Mouse (Mus musculus) liver, postnatal 0 days (tissue): ENCODE measurements around the gene Plxna4. TPM values are rescaled to one million over a fixed set of nuclear protein-coding genes. Genes with fewer than 3 reads are reported as not detected.

Experiments
- ATAC-seq: fragments of 200-750 bp; cut with Nextera tagmentation; 2 replicates; pipeline ENCODE4 v1.8.0; 2017; ENCODE audit warnings: mild to moderate bottlenecking, moderate library complexity
- DNase-seq: peaks from one replicate; pipeline ENCODE4 v3.0.0-alpha.2; 2016
- H3K27ac ChIP-seq: fragments of 300-500 bp; sonication (generic); 2 replicates; pipeline ENCODE4 v1.5.1; 2014; ENCODE audit warnings: antibody characterized with exemption, moderate library complexity, mild to moderate bottlenecking, low read depth
- H3K27me3 ChIP-seq: fragments of 300-500 bp; sonication (generic); 2 replicates; pipeline ENCODE4 v1.6.1; 2014; ENCODE audit warnings: low read length, control low read depth, mixed read lengths; ENCODE audit not compliant: insufficient read depth
- H3K36me3 ChIP-seq: fragments of 300-500 bp; sonication (generic); replicated peaks from 2 replicates; pipeline ENCODE4 v1.6.1; 2014; ENCODE audit warnings: mild to moderate bottlenecking, control low read depth, low read length, moderate library complexity, mixed read lengths; ENCODE audit not compliant: insufficient read depth
- H3K4me1 ChIP-seq: fragments of 300-500 bp; sonication (generic); 2 replicates; pipeline ENCODE4 v1.6.1; 2014; ENCODE audit warnings: antibody characterized with exemption, mild to moderate bottlenecking, control low read depth; ENCODE audit not compliant: insufficient read depth
- H3K4me2 ChIP-seq: fragments of 300-500 bp; sonication (generic); 2 replicates; pipeline ENCODE4 v1.6.1; 2014; ENCODE audit warnings: low read depth, mild to moderate bottlenecking, low read length, moderate library complexity, mixed read lengths
- H3K4me3 ChIP-seq: fragments of 300-500 bp; sonication (generic); 2 replicates; pipeline ENCODE4 v1.5.1; 2014; ENCODE audit warnings: low read depth, low read length
- H3K9ac ChIP-seq: fragments of 300-500 bp; sonication (generic); replicated peaks from 2 replicates; pipeline ENCODE4 v1.6.1; 2014; ENCODE audit warnings: mild to moderate bottlenecking, moderate library complexity
- H3K9me3 ChIP-seq: fragments of 300-500 bp; sonication (generic); 2 replicates; pipeline ENCODE4 v1.6.1; 2016; ENCODE audit warnings: mild to moderate bottlenecking, control low read depth, low read length, mixed read lengths
- CTCF ChIP-seq: sonication (generic); IDR thresholded peaks from 2 replicates; pipeline ENCODE4 v1.5.1; 2016; ENCODE audit warnings: antibody characterized with exemption, low read depth
- EP300 ChIP-seq: IDR thresholded peaks from 2 replicates; pipeline ENCODE4 v1.6.1; 2016; ENCODE audit warnings: antibody characterized with exemption, low read depth, mild to moderate bottlenecking
- WGBS: fragments of 180-500 bp; shearing (Covaris S2); extraction: QIAGEN DNeasy Blood & Tissue Kit; methylation state at CpG from one replicate; pipeline ENCODE4 v1.1.7; 2014; ENCODE audit not compliant: insufficient replicate concordance; 5-methylcytosine and 5-hydroxymethylcytosine counted together
- polyA plus RNA-seq: library from polyadenylated mRNA; unstranded; fragments of >200 nt; fragmentation: Nextera tagmentation; extraction: Ambion mirVana; gene quantifications from 2 replicates; pipeline ENCODE4 v1.2.1, GENCODE M21; 2015

Plxna4 gene
- polyA plus RNA-seq, 1 experiment from 2014 or later = 0.36 TPM

DNA sequence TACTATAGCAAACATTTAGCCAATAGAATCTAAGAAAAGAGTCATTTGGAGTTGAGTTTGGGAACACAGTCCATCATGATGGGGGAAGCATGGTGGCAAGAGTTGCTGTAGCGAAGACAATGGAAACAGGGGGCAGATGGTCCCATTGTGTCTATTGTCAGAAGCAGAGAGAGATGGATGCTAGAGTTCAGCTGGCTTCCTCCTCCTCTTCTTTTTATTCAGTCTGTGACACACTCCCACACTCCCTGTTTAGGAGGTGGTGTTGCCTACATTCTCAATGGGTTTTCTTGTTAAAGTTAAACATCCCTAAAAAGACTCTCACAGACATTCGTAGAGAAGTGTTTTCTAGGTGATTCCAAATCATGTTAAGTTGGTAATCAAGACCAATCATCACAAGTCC lies 14.1 kb upstream of the Plxna4 start:
- no peak for DNase-seq
- Histone ChIP-seq H3K27me3 (no peaks in the 10 kb centered on the region), H3K4me2 (no peak overlapping the region), H3K9ac (no peak overlapping the region), H3K4me3 (no peak overlapping the region), H3K9me3 (no peaks in the 10 kb centered on the region), H3K27ac (no peak overlapping the region), H3K4me1 (no peaks in the 10 kb centered on the region), H3K36me3 (no peaks in the 10 kb centered on the region)
- no peak for TF ChIP-seq CTCF
- no peak for TF ChIP-seq EP300
- no peak for ATAC-seq
- WGBS = 61% methylated on average over 2 of the region's 2 CpGs

DNA sequence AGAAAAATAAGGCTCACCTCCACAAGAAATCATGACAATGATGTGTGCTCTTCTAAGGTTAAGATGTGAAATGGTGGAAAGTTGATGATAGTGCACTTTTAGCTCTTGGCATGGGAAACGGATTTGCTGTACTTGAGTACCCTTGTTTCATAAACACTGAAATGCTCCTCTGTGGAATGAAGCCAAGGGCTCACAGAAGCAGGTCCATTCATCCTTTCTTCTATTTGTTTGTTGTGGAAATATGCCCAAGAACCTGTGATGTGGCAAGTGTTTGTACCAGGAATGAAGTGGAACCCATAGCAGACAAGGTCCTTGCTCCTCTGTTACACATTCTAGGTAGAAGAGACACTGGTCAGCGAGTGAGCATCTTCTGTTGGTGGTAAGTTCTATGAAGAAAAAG lies 13.3 kb upstream of the Plxna4 start:
- ATAC-seq (no peak), DNase-seq (no peak)
- 60% methylated on average over 2 of the region's 2 CpGs for WGBS
- Histone ChIP-seq H3K4me1 (no peaks in the 10 kb centered on the region), H3K4me3 (no peak overlapping the region), H3K9me3 (no peaks in the 10 kb centered on the region), H3K9ac (no peak overlapping the region), H3K27ac (no peak overlapping the region), H3K4me2 (no peak overlapping the region), H3K36me3 (no peaks in the 10 kb centered on the region), H3K27me3 (no peaks in the 10 kb centered on the region)
- TF ChIP-seq EP300 (no peak), CTCF (no peak)

DNA sequence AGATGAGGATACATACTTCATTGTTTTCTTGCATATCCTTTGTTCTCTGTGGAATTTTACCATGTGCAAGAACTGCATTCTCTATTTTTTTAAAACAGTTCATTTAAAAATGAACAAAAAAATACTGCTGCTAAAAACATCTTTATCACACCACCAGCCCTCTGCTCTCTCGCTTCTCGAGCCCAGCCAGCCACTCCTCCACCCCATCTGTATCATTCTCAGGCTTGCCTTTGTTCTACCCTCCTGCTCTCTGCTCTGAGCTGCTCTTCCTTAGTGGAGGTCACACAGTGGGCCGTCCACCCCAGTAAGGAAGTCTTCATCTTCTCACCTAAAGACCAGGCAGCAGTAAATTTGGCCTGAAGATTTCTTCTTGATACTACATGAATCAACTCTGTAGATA lies 7.6 kb upstream of the Plxna4 start:
- Histone ChIP-seq H3K4me3 (no peak overlapping the region), H3K27me3 (peaks cover 6% of the 10 kb centered on the region; the same call in 1 of the 2 replicates), H3K9me3 (no peaks in the 10 kb centered on the region), H3K9ac (no peak overlapping the region), H3K27ac (no peak overlapping the region), H3K4me1 (no peaks in the 10 kb centered on the region), H3K4me2 (no peak overlapping the region), H3K36me3 (no peaks in the 10 kb centered on the region)
- no peak for ATAC-seq
- no peak for DNase-seq
- WGBS = 50% methylated on average over 3 of the region's 3 CpGs
- TF ChIP-seq CTCF = no peak
- no peak for TF ChIP-seq EP300

DNA sequence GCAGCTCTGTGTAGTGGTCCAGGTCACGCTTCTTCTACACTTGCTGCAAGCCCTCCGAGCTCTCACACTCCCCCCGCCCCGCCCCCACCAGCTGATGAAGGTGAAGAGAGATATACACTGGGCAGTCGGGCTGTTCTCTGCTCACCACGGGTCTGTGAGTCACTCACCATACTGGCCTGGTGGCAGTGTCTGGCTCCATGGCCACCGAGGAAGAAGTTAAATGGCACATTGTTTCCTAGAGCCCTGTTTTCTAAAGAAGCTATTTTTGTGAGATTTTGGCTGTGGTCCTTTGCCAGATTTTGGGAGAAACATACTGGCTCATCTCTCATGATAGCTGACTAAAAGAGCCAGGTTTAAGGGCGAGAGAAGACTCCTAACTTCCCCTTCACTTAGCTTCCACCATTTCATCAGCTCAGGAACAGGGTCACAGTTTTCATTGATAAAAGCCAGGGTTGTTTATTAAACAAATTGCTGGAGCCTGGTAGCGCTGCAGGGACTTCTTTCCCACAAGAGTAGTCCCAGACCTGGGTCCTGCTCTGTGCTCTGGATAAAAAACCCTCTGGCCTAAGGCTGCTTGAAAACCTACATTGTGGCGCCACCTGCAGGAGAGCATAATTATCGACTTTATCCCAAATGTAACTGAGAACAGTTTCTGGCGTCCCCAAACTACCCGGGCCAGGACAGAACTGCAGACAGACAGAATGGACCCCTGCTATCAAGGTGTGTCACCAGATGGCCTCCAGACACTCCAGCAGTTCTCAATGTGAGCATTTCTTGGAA lies 3.2 kb upstream of the Plxna4 start:
- H3K9ac ChIP-seq = no peak overlapping the region
- no peak overlapping the region for H3K4me3 ChIP-seq
- peaks cover 47% of the 10 kb centered on the region for H3K27me3 ChIP-seq
- ATAC-seq (no peak), DNase-seq (peak; percentile 70)
- no peak overlapping the region for H3K4me2 ChIP-seq
- WGBS = 29% methylated on average over 13 of the region's 13 CpGs
- TF ChIP-seq EP300 = no peak
- TF ChIP-seq CTCF = peak; percentile 81
- H3K27ac ChIP-seq = no peak overlapping the region
- no peaks in the 10 kb centered on the region for H3K36me3 ChIP-seq
- no peaks in the 10 kb centered on the region for H3K9me3 ChIP-seq
- H3K4me1 ChIP-seq = peaks cover 8% of the 10 kb centered on the region; the same call in 1 of the 2 replicates

DNA sequence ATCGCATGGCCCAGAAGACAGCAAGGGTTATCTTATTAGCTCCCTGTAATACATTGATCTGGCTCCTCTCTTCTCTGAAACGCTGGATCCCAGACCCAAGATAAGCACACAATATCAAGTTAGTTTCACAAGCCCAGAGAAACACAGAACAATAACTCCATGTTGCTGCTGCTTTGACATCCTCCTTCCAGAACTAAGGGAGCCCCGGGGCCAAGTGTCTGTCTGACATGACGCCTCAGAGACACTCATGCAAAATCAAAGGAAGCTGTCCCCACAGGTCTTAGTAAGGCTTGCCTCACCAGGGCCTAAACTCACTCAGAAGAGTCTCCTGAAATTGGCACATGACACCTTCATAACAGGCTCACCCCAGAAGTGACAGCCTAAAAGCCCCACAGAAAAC lies 1.6 kb upstream of the Plxna4 start:
- Histone ChIP-seq H3K4me1 (peaks cover 8% of the 10 kb centered on the region; the same call in 1 of the 2 replicates), H3K4me3 (no peak overlapping the region), H3K36me3 (no peaks in the 10 kb centered on the region), H3K27me3 (peaks cover 61% of the 10 kb centered on the region), H3K27ac (no peak overlapping the region), H3K9ac (no peak overlapping the region), H3K4me2 (no peak overlapping the region), H3K9me3 (no peaks in the 10 kb centered on the region)
- TF ChIP-seq EP300 (no peak), CTCF (no peak)
- no peak for ATAC-seq
- WGBS = 58% methylated on average over 4 of the region's 4 CpGs
- no peak for DNase-seq

DNA sequence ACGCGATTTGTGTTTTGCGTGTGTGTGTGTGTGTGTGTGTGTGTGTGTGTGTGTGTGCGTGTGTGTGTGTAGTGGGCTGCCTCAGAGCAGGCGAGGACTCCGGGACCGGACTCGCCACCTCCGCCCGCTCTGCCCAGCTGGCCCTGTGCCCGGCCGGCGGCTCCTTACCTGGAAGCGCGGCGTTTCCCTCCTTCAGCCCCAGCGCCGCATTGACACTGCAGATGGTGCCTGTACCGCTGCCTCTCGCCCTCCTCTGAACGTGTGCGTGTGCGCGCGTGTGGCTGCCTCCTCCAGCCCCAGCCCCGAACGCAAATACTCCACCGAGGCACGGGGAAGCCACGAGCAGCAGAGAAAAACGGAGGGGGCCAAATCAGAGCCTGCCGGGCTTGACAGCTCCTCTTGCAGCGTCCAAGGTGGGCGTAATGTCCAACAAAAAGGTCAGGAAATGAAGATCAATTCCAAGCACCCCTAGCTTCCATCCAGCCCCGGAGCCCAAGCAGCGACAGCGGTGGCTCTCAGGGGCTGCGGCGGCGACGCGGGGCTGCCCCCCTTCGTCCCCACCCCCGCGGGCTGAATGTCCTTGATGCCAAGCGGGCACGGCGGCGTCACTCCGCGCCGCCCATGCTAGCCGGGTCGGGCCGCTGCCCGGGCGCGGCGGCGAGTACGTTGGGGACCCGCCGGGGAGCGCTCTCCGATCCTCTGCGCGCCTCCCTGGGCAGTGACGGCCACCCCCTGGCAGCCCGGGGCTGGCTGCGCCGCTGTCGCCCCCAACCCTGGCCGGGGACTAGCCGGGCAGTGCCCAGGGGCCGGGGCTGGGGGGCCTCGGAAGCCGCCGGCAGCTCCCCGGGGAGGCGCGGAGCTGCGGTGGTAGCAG lies 619 bp downstream of the Plxna4 start:
- peaks cover 62% of the 10 kb centered on the region for H3K27me3 ChIP-seq
- H3K27ac ChIP-seq = no peak overlapping the region
- H3K9me3 ChIP-seq = no peaks in the 10 kb centered on the region
- peak overlapping the region; percentile 84 for H3K4me2 ChIP-seq
- peak overlapping the region; percentile 56 for H3K4me3 ChIP-seq
- peaks cover 8% of the 10 kb centered on the region; the same call in 1 of the 2 replicates for H3K4me1 ChIP-seq
- peak overlapping the region; percentile 34 for H3K9ac ChIP-seq
- under 1% methylated on average over 75 of the region's 82 CpGs for WGBS
- no peak for TF ChIP-seq EP300
- no peak for TF ChIP-seq CTCF
- DNase-seq (peak; percentile 36), ATAC-seq (no peak; the same call in 1 of the 2 replicates)
- no peaks in the 10 kb centered on the region for H3K36me3 ChIP-seq
